Mouse (Mus musculus) liver, embryonic 11.5 days (tissue): ENCODE data around the gene Pik3cd. TPM values are rescaled to one million over a fixed set of nuclear protein-coding genes. Genes with fewer than 3 reads are reported as not detected.
"Not testable (repeated sequence)": the region's sequence is repeated elsewhere in the genome, so short reads cannot be mapped to it uniquely, and the experiment has no call there.

ENCODE experiments used
- ATAC-seq: fragments of 200-750 bp; cut with Nextera tagmentation; replicated peaks from 2 replicates; pipeline ENCODE4 v1.8.0; 2017; ENCODE audit warnings: moderate number of reproducible peaks, mild to moderate bottlenecking, moderate TSS enrichment, moderate library complexity; ENCODE audit not compliant: low FRiP score
- DNase-seq: peaks from one replicate; pipeline ENCODE4 v3.0.0-alpha.2; 2017; ENCODE audit warnings: low spot score
- H3K27ac ChIP-seq: fragments of 300-500 bp; sonication (generic); 2 replicates; pipeline ENCODE4 v1.5.1; 2014; ENCODE audit warnings: mild to moderate bottlenecking, low read depth, low read length, control low read depth
- H3K27me3 ChIP-seq: fragments of 300-500 bp; sonication (generic); replicated peaks from 2 replicates; pipeline ENCODE4 v1.6.1; 2014; ENCODE audit warnings: low read length, mixed read lengths; ENCODE audit not compliant: control insufficient read depth, insufficient read depth
- H3K36me3 ChIP-seq: fragments of 300-500 bp; sonication (generic); 2 replicates; pipeline ENCODE4 v1.6.1; 2014; ENCODE audit warnings: mild to moderate bottlenecking, low read length, moderate library complexity, mixed read lengths; ENCODE audit not compliant: control insufficient read depth, insufficient read depth
- H3K4me1 ChIP-seq: fragments of 300-500 bp; sonication (generic); replicated peaks from 2 replicates; pipeline ENCODE4 v1.6.1; 2014; ENCODE audit warnings: low read length, mixed read lengths; ENCODE audit not compliant: control insufficient read depth, insufficient read depth
- H3K4me2 ChIP-seq: fragments of 300-500 bp; sonication (generic); 2 replicates; pipeline ENCODE4 v1.6.1; 2014; ENCODE audit warnings: mild to moderate bottlenecking, control low read depth, moderate library complexity
- H3K4me3 ChIP-seq: fragments of 300-500 bp; sonication (generic); 2 replicates; pipeline ENCODE4 v1.5.1; 2014; ENCODE audit warnings: low read depth, low read length, control low read depth
- H3K9ac ChIP-seq: fragments of 300-500 bp; sonication (generic); 2 replicates; pipeline ENCODE4 v1.6.1; 2014; ENCODE audit warnings: low read depth, low read length, control low read depth
- H3K9me3 ChIP-seq: fragments of 300-500 bp; sonication (generic); 2 replicates; pipeline ENCODE4 v1.6.1; 2016; ENCODE audit warnings: low read length, inconsistent platforms, mixed read lengths; ENCODE audit not compliant: control insufficient read depth
- WGBS: fragments of 180-500 bp; shearing (Covaris S2); extraction: QIAGEN DNeasy Blood & Tissue Kit; methylation state at CpG from one replicate; pipeline ENCODE4 v1.1.7; 2014; 5-methylcytosine and 5-hydroxymethylcytosine counted together
- polyA plus RNA-seq: library from polyadenylated mRNA; unstranded; fragments of >200 nt; fragmentation: Nextera tagmentation; extraction: Ambion mirVana; gene quantifications from 2 replicates; pipeline ENCODE4 v1.2.1, GENCODE M21; 2014

Pik3cd gene
- polyA plus RNA-seq, 1 experiment from 2014 or later: 12.6 TPM

GRCm38 (mm10) chr4:149616999-149617398 is 85.4 kb downstream of the Pik3cd start:
- not testable (repeated sequence) for H3K4me1 ChIP-seq, H3K36me3 ChIP-seq, ATAC-seq, H3K27ac ChIP-seq, DNase-seq, H3K4me2 ChIP-seq, H3K9me3 ChIP-seq, H3K27me3 ChIP-seq, H3K4me3 ChIP-seq, H3K9ac ChIP-seq
- WGBS: 81% methylated on average over 3 of the region's 3 CpGs

GRCm38 (mm10) chr4:149614869-149615268 is 87.5 kb downstream of the Pik3cd start:
- Histone ChIP-seq H3K4me3 (no peak overlapping the region), H3K4me1 (no peaks in the 10 kb centered on the region), H3K36me3 (no peaks in the 10 kb centered on the region), H3K9ac (no peak overlapping the region), H3K27me3 (no peaks in the 10 kb centered on the region), H3K4me2 (no peak overlapping the region), H3K27ac (no peak overlapping the region), H3K9me3 (no peaks in the 10 kb centered on the region)
- DNase-seq (no peak), ATAC-seq (no peak)
- WGBS: 96% methylated on average over 3 of the region's 3 CpGs

GRCm38 (mm10) chr4:149613497-149613896 is 88.9 kb downstream of the Pik3cd start:
- H3K4me2 ChIP-seq, H3K4me3 ChIP-seq, H3K27ac ChIP-seq, H3K4me1 ChIP-seq, DNase-seq, H3K36me3 ChIP-seq, H3K9ac ChIP-seq, H3K9me3 ChIP-seq, H3K27me3 ChIP-seq: not testable (repeated sequence)
- ATAC-seq: peak; percentile 43; the same call in 1 of the 2 replicates
- WGBS: 71% methylated on average over 6 of the region's 6 CpGs

GRCm38 (mm10) chr4:149611376-149612044 is 90.9 kb downstream of the Pik3cd start:
- H3K4me3 ChIP-seq: no peak overlapping the region
- DNase-seq: no peak
- WGBS: 49% methylated on average over 10 of the region's 10 CpGs
- H3K27ac ChIP-seq: no peak overlapping the region
- ATAC-seq: no peak
- no peaks in the 10 kb centered on the region for H3K9me3 ChIP-seq
- no peak overlapping the region for H3K4me2 ChIP-seq
- H3K36me3 ChIP-seq: no peaks in the 10 kb centered on the region
- peaks cover 9% of the 10 kb centered on the region; the same call in 1 of the 2 replicates for H3K4me1 ChIP-seq
- H3K27me3 ChIP-seq: no peaks in the 10 kb centered on the region
- H3K9ac ChIP-seq: no peak overlapping the region

GRCm38 (mm10) chr4:149609256-149610025 is 92.9 kb downstream of the Pik3cd start:
- H3K4me3 ChIP-seq: no peak overlapping the region
- WGBS: 71% methylated on average over 8 of the region's 8 CpGs
- H3K36me3 ChIP-seq: no peaks in the 10 kb centered on the region
- H3K27me3 ChIP-seq: no peaks in the 10 kb centered on the region
- ATAC-seq: no peak
- H3K4me2 ChIP-seq: no peak overlapping the region
- no peak overlapping the region for H3K9ac ChIP-seq
- peaks cover 9% of the 10 kb centered on the region; the same call in 1 of the 2 replicates for H3K4me1 ChIP-seq
- no peak for DNase-seq
- no peak overlapping the region for H3K27ac ChIP-seq
- H3K9me3 ChIP-seq: no peaks in the 10 kb centered on the region

- H3K9me3 ChIP-seq: no peaks in the 10 kb centered on the region
- no peak overlapping the region for H3K4me3 ChIP-seq
- H3K27me3 ChIP-seq: no peaks in the 10 kb centered on the region
- no peak overlapping the region for H3K9ac ChIP-seq
- peaks cover 9% of the 10 kb centered on the region; the same call in 1 of the 2 replicates for H3K4me1 ChIP-seq
- ATAC-seq: no peak
- H3K4me2 ChIP-seq: no peak overlapping the region
- no peak overlapping the region for H3K27ac ChIP-seq
- no peak for DNase-seq
- 76% methylated on average over 6 of the region's 6 CpGs for WGBS
- no peaks in the 10 kb centered on the region for H3K36me3 ChIP-seq
These were observed 94.1 kb downstream of the Pik3cd start for GRCm38 (mm10) chr4:149608309-149608638.

GRCm38 (mm10) chr4:149607591-149608308 is 94.6 kb downstream of the Pik3cd start:
- no peak for DNase-seq
- no peak overlapping the region for H3K4me3 ChIP-seq
- no peak overlapping the region for H3K9ac ChIP-seq
- ATAC-seq: no peak
- H3K27me3 ChIP-seq: no peaks in the 10 kb centered on the region
- no peak overlapping the region for H3K27ac ChIP-seq
- H3K4me2 ChIP-seq: peak overlapping the region; percentile 21; the same call in 1 of the 2 replicates
- WGBS: 47% methylated on average over 20 of the region's 20 CpGs
- peaks cover 9% of the 10 kb centered on the region; the same call in 1 of the 2 replicates for H3K4me1 ChIP-seq
- H3K9me3 ChIP-seq: no peaks in the 10 kb centered on the region
- no peaks in the 10 kb centered on the region for H3K36me3 ChIP-seq

GRCm38 (mm10) chr4:149606766-149607358 is 95.5 kb downstream of the Pik3cd start:
- DNase-seq (no peak), ATAC-seq (no peak)
- no peaks in the 10 kb centered on the region for H3K27me3 ChIP-seq
- no peak overlapping the region for H3K4me3 ChIP-seq
- H3K36me3 ChIP-seq: no peaks in the 10 kb centered on the region
- H3K27ac ChIP-seq: no peak overlapping the region
- H3K4me2 ChIP-seq: no peak overlapping the region
- WGBS: 34% methylated on average over 15 of the region's 15 CpGs
- no peaks in the 10 kb centered on the region for H3K9me3 ChIP-seq
- H3K9ac ChIP-seq: no peak overlapping the region
- H3K4me1 ChIP-seq: peaks cover 9% of the 10 kb centered on the region; the same call in 1 of the 2 replicates
